Mouse (Mus musculus) lung, postnatal 0 days (tissue): ENCODE results near the gene Mab21l1.

Experiments
- CTCF ChIP-seq: IDR thresholded peaks from 2 replicates; pipeline ENCODE4 v1.5.1; 2016; ENCODE audit warnings: antibody characterized with exemption, mild to moderate bottlenecking
- EP300 ChIP-seq: IDR thresholded peaks from 2 replicates; pipeline ENCODE4 v1.6.1; 2016; ENCODE audit warnings: antibody characterized with exemption, mild to moderate bottlenecking, control low read depth

DNA sequence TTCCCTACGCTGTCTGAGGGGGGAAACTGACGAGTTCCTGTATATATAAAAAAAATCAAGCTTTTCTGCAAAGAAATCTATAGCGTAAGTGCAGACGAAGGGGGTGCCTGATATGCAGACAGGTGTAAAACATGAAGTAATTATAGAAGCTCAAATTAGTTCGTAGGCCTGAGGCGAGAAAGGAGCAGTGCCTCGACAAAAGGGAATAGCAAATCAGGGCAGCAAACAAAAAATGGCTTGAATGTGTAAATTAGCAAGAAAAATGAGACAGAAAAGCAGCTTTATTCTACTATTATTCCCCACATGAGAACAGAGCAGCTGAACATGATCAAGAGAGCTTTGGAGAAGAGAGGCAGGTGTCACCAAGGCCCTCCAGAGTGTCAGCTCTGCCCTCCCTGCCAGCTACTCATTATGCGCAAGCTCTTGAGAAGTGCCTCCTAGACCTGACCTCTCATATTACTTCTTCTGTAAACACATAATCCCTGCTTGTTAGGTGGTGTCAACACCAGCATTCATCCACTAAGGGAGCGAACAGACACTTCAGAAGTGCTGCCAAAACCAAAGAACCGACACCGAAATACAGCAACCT lies 25.6 kb upstream of the Mab21l1 start:
- TF ChIP-seq CTCF (no peak), EP300 (no peak)
